Mouse (Mus musculus): ENCODE data around the gene Vgll4.

- TF ChIP-seq CTCF (IDR thresholded peaks at IDR 0.05; ENCODE audit: extremely low read depth, insufficient read depth, insufficient read length, insufficient replicate concordance) (no peak), POLR2A (IDR thresholded peaks at IDR 0.05; ENCODE audit: low read depth, low read length) (no peak)
Measured at GRCm38 (mm10) chr6:114890411-114891115, 79.2 kb downstream of the Vgll4 start.
